Mouse (Mus musculus) forebrain, postnatal 0 days (tissue): ENCODE results near the gene Tbcel. TPM values are rescaled to one million over a fixed set of nuclear protein-coding genes. Genes with fewer than 3 reads are reported as not detected.
A peak's percentile ranks its signal among the peaks of the same experiment; 100 is the strongest.

Experiments used
- ATAC-seq: fragments of 200-750 bp; cut with Nextera tagmentation; 2 replicates; pipeline ENCODE4 v1.8.0; 2017; ENCODE audit warnings: mild to moderate bottlenecking, moderate library complexity
- DNase-seq: peaks from one replicate; pipeline ENCODE4 v3.0.0-alpha.2; 2015
- H3K27ac ChIP-seq: fragments of 300-500 bp; sonication (generic); 2 replicates; pipeline ENCODE4 v1.5.1; 2014; ENCODE audit warnings: low read depth, mild to moderate bottlenecking, antibody characterized with exemption, low read length, moderate library complexity, mixed read lengths
- H3K27me3 ChIP-seq: fragments of 300-500 bp; sonication (generic); 2 replicates; pipeline ENCODE4 v1.6.1; 2014; ENCODE audit warnings: mild to moderate bottlenecking, low read length, mixed read lengths; ENCODE audit not compliant: insufficient read depth
- H3K36me3 ChIP-seq: fragments of 300-500 bp; sonication (generic); 2 replicates; pipeline ENCODE4 v1.6.1; 2014; ENCODE audit warnings: mild to moderate bottlenecking, moderate library complexity; ENCODE audit not compliant: insufficient read depth
- H3K4me1 ChIP-seq: fragments of 300-500 bp; sonication (generic); 2 replicates; pipeline ENCODE4 v1.6.1; 2014; ENCODE audit warnings: antibody characterized with exemption; ENCODE audit not compliant: insufficient read depth
- H3K4me2 ChIP-seq: fragments of 300-500 bp; sonication (generic); 2 replicates; pipeline ENCODE4 v1.6.1; 2014; ENCODE audit warnings: low read depth, mild to moderate bottlenecking, moderate library complexity
- H3K4me3 ChIP-seq: fragments of 300-500 bp; sonication (generic); 2 replicates; pipeline ENCODE4 v1.5.1; 2014; ENCODE audit warnings: low read depth, low read length, mixed read lengths
- H3K9ac ChIP-seq: fragments of 300-500 bp; sonication (generic); 2 replicates; pipeline ENCODE4 v1.6.1; 2014; ENCODE audit warnings: mild to moderate bottlenecking
- H3K9me3 ChIP-seq: fragments of 300-500 bp; sonication (generic); 2 replicates; pipeline ENCODE4 v1.6.1; 2016; ENCODE audit warnings: low read length
- CTCF ChIP-seq: sonication (generic); IDR thresholded peaks from 2 replicates; pipeline ENCODE4 v1.5.1; 2016; ENCODE audit warnings: antibody characterized with exemption, control low read depth, low read depth
- WGBS: fragments of 180-500 bp; shearing (Covaris S2); extraction: QIAGEN DNeasy Blood & Tissue Kit; methylation state at CpG from one replicate; pipeline ENCODE4 v1.1.7; 2014; 5-methylcytosine and 5-hydroxymethylcytosine counted together
- polyA plus RNA-seq: library from polyadenylated mRNA; unstranded; fragments of >200 nt; fragmentation: Nextera tagmentation; extraction: Ambion mirVana; gene quantifications from 2 replicates; pipeline ENCODE4 v1.2.1, GENCODE M21; 2015
- total RNA-seq: library from RNA; depleted of rRNA; stranded (reverse); fragments of >200 nt; gene quantifications from 2 replicates; pipeline ENCODE4 v1.2.3, GENCODE M21; 2014

Gene Tbcel
- total and polyA plus RNA-seq, 2 experiments from 2014 or later = 3.2 to 24.8 TPM

- Histone ChIP-seq H3K36me3 (no peaks in the 10 kb centered on the region), H3K4me1 (no peaks in the 10 kb centered on the region), H3K4me3 (no peak overlapping the region), H3K27me3 (no peaks in the 10 kb centered on the region), H3K9ac (no peak overlapping the region), H3K9me3 (no peaks in the 10 kb centered on the region), H3K27ac (no peak overlapping the region), H3K4me2 (no peak overlapping the region)
- peak; percentile 69 for TF ChIP-seq CTCF
- ATAC-seq = peak; percentile 48
- 50% methylated on average over 4 of the region's 4 CpGs for WGBS
- peak; percentile 57 for DNase-seq
Observed at GRCm38 (mm10) chr9:42388490-42388889, 119.1 kb downstream of the Tbcel start.

GRCm38 (mm10) chr9:42387038-42387437 lies 120.6 kb downstream of the Tbcel start:
- Histone ChIP-seq H3K9me3 (no peaks in the 10 kb centered on the region), H3K4me2 (no peak overlapping the region), H3K27me3 (no peaks in the 10 kb centered on the region), H3K36me3 (no peaks in the 10 kb centered on the region), H3K9ac (no peak overlapping the region), H3K4me3 (no peak overlapping the region), H3K4me1 (peaks cover 4% of the 10 kb centered on the region; the same call in 1 of the 2 replicates), H3K27ac (no peak overlapping the region)
- ATAC-seq (no peak), DNase-seq (no peak)
- TF ChIP-seq CTCF = no peak
- WGBS = 65% methylated on average over 8 of the region's 8 CpGs

GRCm38 (mm10) chr9:42385656-42386055 lies 122.0 kb downstream of the Tbcel start:
- Histone ChIP-seq H3K27ac (no peak overlapping the region), H3K9ac (no peak overlapping the region), H3K4me2 (no peak overlapping the region), H3K9me3 (no peaks in the 10 kb centered on the region), H3K4me1 (peaks cover 4% of the 10 kb centered on the region; the same call in 1 of the 2 replicates), H3K27me3 (no peaks in the 10 kb centered on the region), H3K36me3 (no peaks in the 10 kb centered on the region), H3K4me3 (no peak overlapping the region)
- ATAC-seq (no peak), DNase-seq (peak; percentile 14)
- no peak for TF ChIP-seq CTCF
- 51% methylated on average over 13 of the region's 13 CpGs for WGBS

GRCm38 (mm10) chr9:42382628-42383347 lies 124.8 kb downstream of the Tbcel start:
- peak overlapping the region; percentile 50 for H3K27ac ChIP-seq
- no peak overlapping the region for H3K4me2 ChIP-seq
- DNase-seq (peak; percentile 16), ATAC-seq (peak; percentile 64; the same call in 1 of the 2 replicates)
- H3K4me1 ChIP-seq = peaks cover 4% of the 10 kb centered on the region; the same call in 1 of the 2 replicates
- no peak overlapping the region for H3K4me3 ChIP-seq
- no peak overlapping the region for H3K9ac ChIP-seq
- H3K36me3 ChIP-seq = no peaks in the 10 kb centered on the region
- no peaks in the 10 kb centered on the region for H3K27me3 ChIP-seq
- H3K9me3 ChIP-seq = no peaks in the 10 kb centered on the region
- WGBS = 30% methylated on average over 8 of the region's 8 CpGs
- no peak for TF ChIP-seq CTCF

- no peak for TF ChIP-seq CTCF
- Histone ChIP-seq H3K9me3 (no peaks in the 10 kb centered on the region), H3K9ac (no peak overlapping the region), H3K4me1 (peaks cover 4% of the 10 kb centered on the region; the same call in 1 of the 2 replicates), H3K4me3 (no peak overlapping the region), H3K27ac (no peak overlapping the region), H3K36me3 (no peaks in the 10 kb centered on the region), H3K4me2 (no peak overlapping the region), H3K27me3 (no peaks in the 10 kb centered on the region)
- DNase-seq (peak; percentile 44), ATAC-seq (peak; percentile 71)
- 20% methylated on average over 5 of the region's 5 CpGs for WGBS
Observed at GRCm38 (mm10) chr9:42382063-42382462, 125.5 kb downstream of the Tbcel start.

- DNase-seq = no peak
- WGBS = 92% methylated on average over 4 of the region's 4 CpGs
- Histone ChIP-seq H3K4me3 (no peak overlapping the region), H3K4me2 (no peak overlapping the region), H3K9ac (no peak overlapping the region), H3K9me3 (no peaks in the 10 kb centered on the region), H3K27ac (no peak overlapping the region), H3K4me1 (peaks cover 2% of the 10 kb centered on the region; the same call in 1 of the 2 replicates), H3K36me3 (no peaks in the 10 kb centered on the region), H3K27me3 (no peaks in the 10 kb centered on the region)
- no peak for ATAC-seq
- TF ChIP-seq CTCF = no peak
Observed at GRCm38 (mm10) chr9:42378071-42378470, 129.5 kb downstream of the Tbcel start.

- Histone ChIP-seq H3K27ac (no peak overlapping the region), H3K4me3 (no peak overlapping the region), H3K27me3 (no peaks in the 10 kb centered on the region), H3K4me1 (no peaks in the 10 kb centered on the region), H3K9ac (no peak overlapping the region), H3K4me2 (no peak overlapping the region), H3K9me3 (no peaks in the 10 kb centered on the region), H3K36me3 (no peaks in the 10 kb centered on the region)
- DNase-seq (no peak), ATAC-seq (no peak)
- 97% methylated on average over 15 of the region's 15 CpGs for WGBS
- no peak for TF ChIP-seq CTCF
Observed at GRCm38 (mm10) chr9:42377656-42378055, 130.0 kb downstream of the Tbcel start.
